Mouse (Mus musculus) cerebellum, postnatal 10 days (tissue): ENCODE measurements at regions not wholly inside any gene's neighbourhood (a gene's known extent, or its start where the extent isn't known, plus 50 kb on each side); places are given as distances from the start of the nearest gene placed in this dataset.
A peak's percentile ranks its signal among the peaks of the same experiment; 100 is the strongest.
"Not testable (repeated sequence)": the region's sequence is repeated elsewhere in the genome, so short reads cannot be mapped to it uniquely, and the experiment has no call there.

Experiments
- DNase-seq, 2 experiments: peaks; one replicate each; pipeline ENCODE4 v3.0.0; 2021; ENCODE audit warnings: mixed read lengths in 2 of 2

- peak; percentile 63 to 69 for DNase-seq
Measured at GRCm38 (mm10) chr11:114483823-114484667, 184.3 kb upstream of the Rpl38 start.

GRCm38 (mm10) chr11:114483350-114483749 lies 185.0 kb upstream of the Rpl38 start:
- DNase-seq = not testable (repeated sequence)

- no peak for DNase-seq
Measured at GRCm38 (mm10) chr11:114482070-114482469, 186.3 kb upstream of the Rpl38 start.

GRCm38 (mm10) chr11:114481037-114481436 lies 187.3 kb upstream of the Rpl38 start:
- DNase-seq = no peak

- peak in 1 of 2 experiments; percentile 44 for DNase-seq
Measured at GRCm38 (mm10) chr11:114480119-114480540, 188.2 kb upstream of the Rpl38 start.

DNA sequence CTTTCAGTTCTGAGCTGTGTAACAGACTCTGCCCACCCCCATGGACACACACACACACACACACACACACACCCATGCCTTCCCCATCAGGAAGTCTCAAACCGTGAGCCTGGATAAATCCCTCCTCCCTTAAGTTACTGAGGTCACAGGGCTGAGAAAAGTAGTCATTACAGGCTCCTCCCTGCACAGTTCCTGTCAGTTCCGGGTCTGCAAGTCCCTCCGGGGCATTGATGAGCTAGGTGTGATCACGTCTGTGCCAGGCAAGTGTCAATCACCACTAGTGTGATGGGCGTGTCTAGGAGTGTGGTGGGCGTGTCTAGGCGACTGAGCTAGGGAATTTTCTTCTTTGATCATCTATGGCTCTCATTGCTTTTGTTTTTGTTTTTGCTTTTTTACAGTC lies 189.6 kb upstream of the Rpl38 start:
- no peak for DNase-seq

GRCm38 (mm10) chr11:114477365-114477764 lies 191.0 kb upstream of the Rpl38 start:
- DNase-seq = peak; percentile 67 to 69

DNA sequence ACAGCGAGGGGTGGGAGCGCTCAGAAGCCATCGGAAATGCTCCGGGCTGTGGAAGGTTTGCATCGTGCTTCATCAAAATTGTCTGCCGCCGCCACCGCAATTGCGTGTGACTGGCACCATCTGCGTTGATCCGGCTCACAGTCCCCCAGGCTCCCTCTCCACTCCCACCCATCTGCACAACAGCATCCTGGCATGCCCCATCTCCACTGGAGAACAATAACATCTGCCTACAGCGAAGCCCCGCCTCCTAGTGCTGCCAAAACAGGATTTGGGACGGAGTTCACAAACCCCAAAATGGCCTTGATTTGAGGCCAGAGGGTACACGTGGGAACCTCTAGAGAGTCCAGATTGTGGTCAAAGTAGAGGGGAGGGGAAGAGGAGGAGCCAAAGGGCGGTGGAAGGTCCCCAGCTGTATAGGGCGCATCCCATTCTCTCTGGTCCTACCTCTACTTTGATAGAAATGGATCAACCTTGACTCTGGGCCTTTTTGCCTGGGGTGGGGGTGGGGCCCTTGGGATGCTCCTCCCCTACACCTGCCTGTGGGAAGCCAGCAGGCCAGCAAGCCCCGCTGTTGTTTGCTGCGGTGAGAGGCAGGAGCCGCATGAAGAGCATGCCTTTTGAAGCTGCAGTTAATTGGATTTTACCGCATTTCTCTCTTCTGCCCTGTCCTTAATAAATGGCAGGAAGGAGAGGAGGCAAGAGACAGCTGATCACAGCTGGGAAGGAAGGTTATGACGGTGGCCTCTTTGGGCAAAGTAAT lies 195.6 kb upstream of the Rpl38 start:
- peak in 1 of 2 experiments; percentile 55 for DNase-seq

GRCm38 (mm10) chr11:114468394-114468793 lies 199.9 kb upstream of the Rpl38 start:
- DNase-seq = peak; percentile 87 to 93

GRCm38 (mm10) chr11:114467803-114468202 lies 200.5 kb upstream of the Rpl38 start:
- peak; percentile 86 to 90 for DNase-seq

DNA sequence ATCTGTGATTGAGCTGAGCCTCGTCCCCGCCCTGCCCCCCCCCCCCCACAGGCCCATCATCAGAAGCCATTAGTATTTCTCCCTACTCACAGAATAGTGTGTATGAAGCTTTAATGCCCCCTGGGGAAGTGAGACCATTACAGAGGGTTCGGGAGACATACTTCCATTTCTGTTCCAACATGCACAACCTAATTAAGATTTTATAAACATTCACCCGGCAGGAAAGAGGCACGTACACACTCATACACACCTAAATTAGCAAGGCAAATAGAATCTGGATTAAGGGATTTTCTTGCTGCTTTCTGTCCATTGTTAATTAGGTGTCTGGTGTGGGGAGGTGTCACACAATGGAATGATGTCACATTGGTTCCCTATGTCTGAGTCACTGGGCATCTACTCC lies 202.8 kb upstream of the Rpl38 start:
- no peak for DNase-seq

GRCm38 (mm10) chr11:114462755-114463374 lies 205.5 kb upstream of the Rpl38 start:
- peak; percentile 79 to 81 for DNase-seq

- DNase-seq = peak; percentile 65
Measured at GRCm38 (mm10) chr11:114454876-114455330, 213.4 kb upstream of the Rpl38 start.

GRCm38 (mm10) chr11:114448776-114449401 lies 219.4 kb upstream of the Rpl38 start:
- DNase-seq = peak; percentile 92 to 95

DNA sequence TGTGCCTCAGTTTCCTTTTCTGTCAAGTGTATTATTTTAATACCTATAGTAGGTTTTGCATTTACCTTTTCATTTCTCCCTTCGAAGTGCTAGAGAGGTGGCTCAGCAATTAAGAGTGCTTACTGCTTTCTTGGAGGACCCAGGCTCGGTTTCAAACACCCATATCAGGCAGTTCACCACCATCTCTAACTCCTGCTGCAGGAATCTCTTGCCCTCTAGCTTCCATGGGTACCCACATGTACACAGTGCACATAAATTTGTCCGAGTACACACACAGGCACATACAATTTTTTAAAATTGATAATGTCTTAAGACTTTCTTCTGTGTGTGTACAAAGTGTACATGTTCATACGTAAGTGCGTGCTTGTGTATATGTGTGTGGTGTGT lies 220.9 kb upstream of the Rpl38 start:
- DNase-seq = no peak

GRCm38 (mm10) chr11:114446617-114447460 lies 221.5 kb upstream of the Rpl38 start:
- peak; percentile 28 to 33 for DNase-seq

DNA sequence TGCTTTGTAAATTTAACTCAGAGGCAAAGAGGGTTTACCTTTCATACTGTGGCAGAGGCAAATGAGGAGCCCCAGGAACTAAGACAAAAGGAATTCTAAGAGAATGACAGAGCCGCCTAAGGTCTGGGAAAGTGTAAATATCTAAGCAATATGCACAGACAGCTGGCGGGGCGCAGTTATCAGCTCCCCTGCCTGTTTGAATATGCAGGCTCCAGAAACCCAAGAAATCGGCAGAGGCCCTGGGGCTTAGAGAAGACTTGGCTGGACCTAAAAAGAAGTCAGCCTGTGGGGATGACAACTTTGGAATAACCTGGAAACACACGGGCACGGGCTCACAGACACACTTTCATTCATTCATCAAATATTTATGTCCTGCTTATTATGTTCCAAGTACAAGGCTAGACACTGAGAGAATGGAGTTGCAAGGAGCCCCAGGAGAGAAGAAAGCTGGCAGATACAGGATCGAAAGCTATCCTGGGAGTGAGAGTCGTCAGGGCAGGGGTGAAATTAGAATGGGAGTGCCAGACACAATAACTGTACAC lies 222.2 kb upstream of the Rpl38 start:
- DNase-seq = no peak

DNA sequence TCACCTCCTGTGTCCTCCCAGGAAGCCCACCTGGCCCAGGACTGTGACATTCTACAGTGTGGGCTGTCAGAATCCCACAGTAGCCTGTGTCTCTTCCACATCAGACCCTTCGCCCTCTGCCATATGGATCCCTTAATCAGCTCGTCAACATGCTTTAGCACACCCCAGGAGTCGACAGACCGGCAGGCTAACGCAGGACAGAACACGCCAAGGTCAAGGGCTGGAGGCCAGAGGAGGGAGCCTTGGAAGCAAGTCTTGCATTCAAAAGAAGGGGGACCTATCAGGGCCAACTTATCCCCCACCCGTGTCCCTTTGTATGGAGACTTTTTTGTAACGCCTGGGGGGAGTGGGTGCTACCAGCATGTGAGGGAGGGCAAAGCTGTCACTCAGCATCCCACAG lies 224.1 kb upstream of the Rpl38 start:
- peak; percentile 42 to 62 for DNase-seq

- peak; percentile 32 to 38 for DNase-seq
Measured at GRCm38 (mm10) chr11:114443444-114443843, 224.9 kb upstream of the Rpl38 start.

- peak; percentile 45 to 60 for DNase-seq
Measured at GRCm38 (mm10) chr11:114439314-114439713, 229.0 kb upstream of the Rpl38 start.

- DNase-seq = no peak
Measured at GRCm38 (mm10) chr11:114435788-114436187, 232.5 kb upstream of the Rpl38 start.
